Mouse (Mus musculus) heart, postnatal 14 days (tissue): Measurements from ENCODE around the gene Hand1. TPM values are rescaled to one million over a fixed set of nuclear protein-coding genes. Genes with fewer than 3 reads are reported as not detected.
A peak's percentile ranks its signal among the peaks of the same experiment; 100 is the strongest.
"Not testable (repeated sequence)": the region's sequence is repeated elsewhere in the genome, so short reads cannot be mapped to it uniquely, and the experiment has no call there.

ENCODE experiments used
- DNase-seq, 2 experiments: peaks; one replicate each; pipeline ENCODE4 v3.0.0; 2021 to 2022
- intact Hi-C: fragments of 180-260 bp; cut with DNase I; formaldehyde crosslinking; loops from one replicate; pipeline ENCODE4 v1.15.1; 2025
- total RNA-seq, 2 experiments: library from RNA; stranded (reverse); gene quantifications; 2 replicates each; pipeline ENCODE4 v1.2.3; 2021

Hand1 gene
- total RNA-seq, 2 experiments from 2014 or later, result not detected

DNA sequence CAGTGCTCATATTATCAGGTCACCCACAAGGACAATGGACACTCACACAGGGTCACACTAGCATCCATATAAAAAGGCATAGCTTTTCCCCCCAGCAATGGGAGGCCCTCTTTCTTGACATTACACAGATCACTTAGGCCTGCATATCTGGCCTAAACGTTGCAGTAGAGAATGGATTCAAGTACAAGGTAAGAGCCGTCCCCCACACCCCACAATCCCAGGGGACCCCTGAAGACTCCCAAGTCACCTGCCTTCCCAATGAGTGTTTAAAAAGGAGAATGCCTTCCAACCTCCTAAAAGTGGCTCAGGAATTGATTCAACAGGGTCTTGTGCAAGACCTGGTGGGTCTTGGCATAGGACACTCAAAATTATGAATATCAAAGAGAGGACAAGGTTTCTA is 2.7 kb upstream of the Hand1 start:
- intact Hi-C loops, result no loop called here
- DNase-seq, result no peak

DNA sequence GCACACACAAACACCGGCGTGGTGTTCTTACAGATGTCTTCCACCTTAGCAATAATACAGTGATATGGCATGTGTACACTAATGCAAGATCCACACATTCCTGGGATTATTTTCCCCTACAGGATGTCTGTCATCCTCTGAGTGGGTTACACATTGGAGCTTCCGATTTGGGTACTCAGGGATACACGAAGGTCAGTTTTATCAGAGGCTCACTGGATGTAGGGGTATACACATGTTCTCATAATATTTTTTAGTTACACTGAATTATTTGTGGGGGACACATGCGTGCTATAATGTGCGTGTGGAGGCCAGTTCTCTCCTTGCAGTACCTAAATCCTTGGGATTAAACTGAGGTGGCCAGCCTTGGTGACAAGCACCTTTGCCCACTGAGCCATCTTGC is 1.4 kb upstream of the Hand1 start:
- intact Hi-C loops, result no loop called here
- DNase-seq, result no peak

DNA sequence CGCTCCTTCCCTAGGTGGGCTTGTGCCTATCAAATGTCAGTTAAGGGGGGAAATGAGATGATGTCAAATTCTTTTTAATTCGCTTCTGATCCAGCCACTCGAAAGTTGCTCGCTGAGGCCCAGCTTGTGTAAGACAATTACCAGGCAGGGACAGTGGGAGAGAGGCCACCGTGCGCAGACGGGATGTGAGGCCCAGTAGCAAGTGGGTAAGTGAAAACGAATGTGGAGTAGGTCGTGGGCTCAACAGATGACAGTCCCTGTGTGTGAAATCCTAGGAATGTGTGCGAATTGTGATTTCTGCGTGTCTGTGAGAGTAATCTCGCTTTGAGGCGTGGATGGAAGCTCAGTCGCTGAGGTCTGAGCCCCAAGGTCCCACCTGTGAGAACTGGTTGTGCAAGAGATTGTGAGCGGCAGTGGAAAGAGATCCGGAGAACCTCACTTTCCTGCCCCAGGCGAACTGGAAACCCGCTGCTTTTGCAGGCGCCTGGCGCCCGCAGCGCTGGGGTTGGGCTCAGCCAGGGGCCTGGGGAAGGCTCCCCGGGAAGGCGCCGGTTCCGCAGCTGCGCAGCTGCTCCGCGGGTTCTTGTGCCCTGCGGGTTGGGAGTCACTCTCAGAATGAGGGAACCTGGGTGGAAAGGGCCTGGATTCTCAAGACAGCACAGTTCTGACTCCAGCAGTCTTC is 819 bp upstream of the Hand1 start:
- no peak for DNase-seq
- intact Hi-C loops, result no loop called here

DNA sequence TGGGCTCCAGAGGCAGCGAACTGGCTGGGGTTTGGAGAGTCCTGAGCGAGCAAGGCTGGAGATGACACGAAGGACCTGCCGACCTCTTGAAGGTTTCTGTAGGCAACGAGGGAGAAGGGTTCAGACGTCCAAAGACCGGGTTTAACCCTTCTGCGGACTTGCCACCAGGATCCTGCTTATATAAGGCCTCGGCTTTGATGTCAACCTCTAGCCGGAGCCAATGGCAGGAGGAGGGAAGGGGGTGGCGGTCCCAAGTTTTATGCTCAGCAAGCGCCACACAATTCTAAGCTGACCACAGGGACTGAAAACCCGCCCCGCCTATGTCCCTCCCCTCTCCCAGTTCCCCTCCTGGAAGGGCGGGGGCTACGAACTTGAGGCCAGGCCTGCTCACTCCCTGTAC is 757 bp downstream of the Hand1 start:
- intact Hi-C loops, result no loop called here
- DNase-seq, result no peak

DNA sequence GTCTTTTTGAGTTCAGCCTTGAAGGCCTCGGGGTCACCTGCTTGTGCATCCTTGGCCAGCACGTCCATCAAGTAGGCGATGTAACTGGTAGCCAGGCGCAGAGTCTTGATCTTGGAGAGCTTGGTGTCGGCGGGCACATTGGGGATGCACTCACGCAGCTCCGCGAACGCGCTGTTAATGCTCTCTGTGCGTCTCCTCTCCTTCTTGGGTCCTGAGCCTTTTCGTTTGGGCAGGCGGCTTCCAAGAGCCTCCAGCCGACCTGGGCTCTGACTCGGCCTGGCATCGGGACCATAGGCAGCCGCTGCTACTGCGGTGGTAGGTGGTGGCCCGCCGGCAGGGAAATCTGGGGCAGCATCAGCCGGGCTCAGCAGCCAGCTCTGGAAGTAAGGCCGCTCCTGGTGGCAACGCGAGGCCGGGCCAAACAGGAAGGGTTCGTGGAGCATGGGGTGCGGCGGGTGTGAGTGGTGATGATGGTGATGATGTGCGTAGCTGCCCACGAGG is 1.3 kb downstream of the Hand1 start:
- intact Hi-C loops, result no loop called here
- DNase-seq, result no peak

DNA sequence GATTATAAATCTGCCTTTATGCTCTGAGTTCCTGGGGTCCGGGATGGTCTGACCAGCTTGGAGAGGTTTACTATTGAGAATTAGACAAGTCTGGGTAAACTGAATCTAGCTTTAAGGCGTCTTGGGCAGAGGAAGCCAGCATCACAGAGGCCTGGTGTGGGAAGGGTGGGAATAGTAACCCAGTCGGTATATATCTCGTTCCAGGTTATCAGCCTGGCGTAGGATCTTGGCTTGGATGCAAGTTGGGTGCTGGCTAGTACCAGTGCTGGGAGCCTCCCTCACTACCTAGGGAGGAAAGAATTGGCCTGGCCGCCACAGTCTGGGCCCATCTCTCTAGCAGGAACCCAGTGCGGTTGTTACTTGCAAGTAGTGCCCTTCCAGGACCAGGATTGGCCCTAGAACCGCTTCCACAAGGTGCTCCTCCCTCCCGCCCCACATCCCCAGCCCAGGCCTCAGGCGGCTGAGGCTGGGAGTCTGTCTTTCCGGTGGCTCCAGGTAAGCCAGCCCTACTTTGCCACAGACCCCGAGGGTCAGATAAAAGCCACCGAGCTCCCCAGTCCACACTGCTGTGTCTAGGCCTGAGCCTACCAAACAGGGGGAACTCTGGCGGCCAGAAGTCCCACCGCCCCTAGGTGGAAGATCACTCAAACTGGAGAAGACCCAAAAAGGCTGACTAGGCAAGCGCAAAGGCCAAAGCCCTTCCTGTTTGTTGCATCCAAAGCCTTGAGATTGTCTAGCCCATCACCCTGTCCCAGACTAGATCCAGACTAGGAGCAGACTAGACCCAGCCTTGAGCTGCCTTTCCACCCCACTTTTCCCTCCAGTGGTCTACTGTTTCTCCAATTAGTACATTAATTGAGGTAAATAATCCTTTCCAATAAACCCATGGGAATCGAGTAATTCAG is 2.5 kb downstream of the Hand1 start:
- DNase-seq, result no peak
- intact Hi-C loops, result no loop called here

DNA sequence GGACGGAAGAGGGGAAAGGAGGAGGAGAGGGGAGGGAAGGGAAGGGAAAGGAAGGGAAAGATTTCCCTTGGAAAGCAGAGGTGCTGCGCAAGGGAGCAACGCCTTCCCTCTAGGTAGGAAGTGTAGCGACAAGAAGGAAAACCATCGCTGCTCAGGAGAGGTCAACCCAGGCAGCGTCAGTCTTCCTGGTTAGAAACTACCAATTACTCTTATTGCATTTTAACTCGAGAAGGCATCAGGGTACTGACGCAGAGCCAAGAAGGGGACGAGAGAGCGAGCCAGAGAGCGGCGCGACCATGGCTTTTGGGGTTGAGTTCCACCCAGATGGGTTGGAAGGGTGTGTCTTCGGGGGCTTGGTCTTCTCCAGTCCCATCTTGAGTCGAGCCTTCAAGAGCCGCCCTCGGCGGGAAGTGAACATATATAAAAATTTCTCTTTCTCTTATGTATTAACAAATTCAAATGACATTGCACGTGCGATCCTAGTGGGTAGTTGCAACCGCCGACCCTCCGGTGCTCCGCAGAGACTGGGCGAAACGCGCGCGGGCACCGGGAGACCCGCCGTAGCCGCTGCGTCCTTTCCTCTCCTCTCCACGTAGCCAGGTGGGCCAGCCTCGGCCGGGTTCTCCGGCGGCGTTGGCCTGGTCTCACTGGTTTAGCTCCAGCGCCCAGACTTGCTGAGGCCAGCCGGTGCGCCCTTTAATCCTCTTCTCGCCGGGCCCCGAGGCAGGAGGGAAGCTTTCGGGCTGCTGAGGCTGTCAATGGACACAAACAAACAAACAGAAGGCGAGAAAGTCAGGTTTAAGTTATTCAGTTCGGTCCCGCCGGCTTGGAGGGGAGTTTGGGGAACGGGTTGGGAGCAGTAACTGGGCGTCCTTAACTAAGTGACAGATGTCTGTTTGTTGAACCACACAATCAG is 3.4 kb downstream of the Hand1 start:
- no peak for DNase-seq
- intact Hi-C loops, result no loop called here

DNA sequence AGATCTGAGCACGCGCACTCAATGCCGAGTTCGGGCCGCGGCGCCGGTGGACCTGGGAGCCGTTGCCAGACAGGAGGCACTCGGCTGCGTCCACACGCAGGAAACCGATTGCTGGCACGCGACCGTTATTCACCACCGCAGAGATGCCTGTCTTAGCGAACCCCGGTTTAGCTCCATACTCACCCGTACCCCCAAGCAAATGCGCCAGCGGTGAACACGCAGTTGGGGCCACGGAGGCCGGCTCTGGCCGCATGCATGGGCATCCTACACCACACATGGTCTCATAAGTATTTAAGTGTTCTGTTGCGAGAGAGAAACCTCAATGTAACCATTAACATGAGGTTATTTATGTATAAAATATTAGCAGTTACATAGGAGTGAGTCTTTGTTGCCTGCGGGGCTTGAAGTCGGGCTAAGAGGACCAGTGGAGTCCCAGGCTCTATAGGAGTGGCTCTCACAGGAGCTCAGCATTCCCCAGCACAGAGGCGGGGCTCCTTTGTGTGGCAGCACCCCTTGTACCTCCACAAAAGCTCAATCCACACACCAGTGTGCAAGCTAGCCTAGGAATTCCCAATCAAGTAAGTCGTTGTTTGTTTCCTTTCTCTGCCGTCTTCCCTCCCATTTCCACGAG is 4.6 kb downstream of the Hand1 start:
- intact Hi-C loops, result no loop called here
- peak; percentile 16 to 25 for DNase-seq

DNA sequence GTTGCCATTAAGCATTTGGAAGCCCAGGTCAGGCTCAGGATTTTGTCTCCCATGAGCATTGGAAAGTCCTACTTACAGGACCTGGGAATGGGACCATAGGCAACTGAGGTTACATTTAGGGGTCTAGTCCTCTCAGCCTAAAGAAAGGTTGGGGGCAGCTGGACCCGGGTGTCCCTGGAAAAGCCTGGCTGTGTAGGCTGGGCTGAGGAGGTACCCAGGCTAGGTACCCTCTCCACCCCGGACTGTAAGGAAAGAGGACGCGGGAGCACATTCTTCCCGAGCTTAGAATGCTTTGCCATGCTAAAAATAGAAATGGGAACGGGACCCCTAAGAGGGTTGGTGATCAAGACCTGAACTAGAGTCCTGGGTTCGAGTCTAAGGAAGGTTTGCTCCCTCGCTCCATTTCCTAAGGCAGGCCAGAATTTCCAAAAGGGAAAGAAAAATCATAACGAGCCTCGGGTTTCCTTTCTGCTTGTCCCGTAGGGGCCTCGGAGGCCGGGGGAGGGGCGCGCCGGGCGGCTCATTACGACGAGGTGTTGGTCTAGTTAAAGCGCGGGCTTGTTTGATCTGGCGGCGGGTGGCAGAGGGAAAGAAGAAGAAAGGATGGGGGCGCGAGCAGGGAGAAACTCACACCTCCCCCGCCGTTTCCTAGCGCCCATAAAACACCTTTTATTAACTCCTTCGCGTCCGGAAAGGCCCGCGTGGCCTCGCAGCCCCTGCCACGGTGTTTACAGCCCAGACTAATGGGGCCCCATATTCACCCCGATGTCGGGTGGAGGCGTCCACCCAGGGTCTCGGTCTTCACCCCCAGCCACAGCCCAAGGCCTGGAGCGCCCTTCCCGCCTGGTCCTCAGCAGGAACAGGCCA is 5.3 kb downstream of the Hand1 start:
- DNase-seq, result peak in 1 of 2 experiments; percentile 32
- intact Hi-C loops, result no loop called here

DNA sequence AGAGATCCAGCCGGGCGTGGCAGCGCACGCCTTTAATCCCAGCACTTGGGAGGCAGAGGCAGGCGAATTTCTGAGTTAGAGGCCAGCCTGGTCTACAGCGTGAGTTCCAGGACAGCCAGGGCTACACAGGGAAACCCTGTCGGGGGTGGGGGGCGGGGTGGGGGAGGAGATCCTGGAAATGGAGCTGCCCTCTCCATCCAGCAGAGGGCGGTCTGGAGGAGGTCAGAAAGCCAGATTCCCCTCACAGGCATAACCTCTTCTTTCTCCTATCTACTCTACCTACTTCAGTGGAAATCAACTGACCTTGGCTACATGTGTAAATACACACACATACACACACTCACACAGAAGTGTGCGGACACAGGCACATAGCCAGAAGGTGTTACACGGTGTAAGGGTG is 7.4 kb downstream of the Hand1 start:
- DNase-seq, intact Hi-C loops: not testable (repeated sequence)

DNA sequence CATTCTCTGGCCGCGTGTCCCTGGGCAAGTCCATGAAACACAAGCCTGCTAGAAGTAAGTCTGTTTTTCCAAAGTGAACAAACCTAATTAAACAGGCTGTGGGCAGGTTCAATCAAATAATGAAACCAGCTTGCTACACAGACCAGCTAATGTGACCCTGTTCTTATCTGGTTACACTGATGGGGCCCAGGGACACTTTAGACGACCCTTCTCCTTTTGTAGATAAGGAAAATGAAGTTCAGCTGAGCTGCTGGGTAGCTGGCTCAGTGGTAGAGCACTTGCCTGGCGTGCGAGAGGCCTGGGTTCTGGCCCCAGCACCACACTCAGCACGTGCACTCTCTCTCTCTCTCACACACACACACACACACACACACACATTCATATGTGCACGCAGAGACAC is 8.9 kb downstream of the Hand1 start:
- intact Hi-C loops, result no loop called here
- DNase-seq, result no peak

DNA sequence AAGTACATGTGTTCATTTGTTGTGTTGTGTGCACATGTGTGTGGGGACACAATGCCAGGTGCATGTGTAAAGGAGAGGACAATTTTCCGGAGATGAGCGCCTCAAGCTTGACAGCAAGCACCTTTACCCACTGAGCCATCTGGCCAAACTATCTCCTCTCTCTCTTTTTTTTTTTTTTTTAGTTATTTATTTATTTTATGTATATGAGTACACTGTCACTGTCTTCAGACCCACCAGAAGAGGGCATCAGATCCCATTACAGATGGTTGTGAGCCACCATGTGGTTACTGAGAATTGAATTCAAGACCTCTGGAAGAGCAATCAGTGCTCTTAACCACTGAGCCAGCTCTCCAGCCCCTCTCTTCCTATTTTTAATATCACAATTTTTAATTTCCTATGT is 9.5 kb downstream of the Hand1 start:
- intact Hi-C loops, DNase-seq: not testable (repeated sequence)

DNA sequence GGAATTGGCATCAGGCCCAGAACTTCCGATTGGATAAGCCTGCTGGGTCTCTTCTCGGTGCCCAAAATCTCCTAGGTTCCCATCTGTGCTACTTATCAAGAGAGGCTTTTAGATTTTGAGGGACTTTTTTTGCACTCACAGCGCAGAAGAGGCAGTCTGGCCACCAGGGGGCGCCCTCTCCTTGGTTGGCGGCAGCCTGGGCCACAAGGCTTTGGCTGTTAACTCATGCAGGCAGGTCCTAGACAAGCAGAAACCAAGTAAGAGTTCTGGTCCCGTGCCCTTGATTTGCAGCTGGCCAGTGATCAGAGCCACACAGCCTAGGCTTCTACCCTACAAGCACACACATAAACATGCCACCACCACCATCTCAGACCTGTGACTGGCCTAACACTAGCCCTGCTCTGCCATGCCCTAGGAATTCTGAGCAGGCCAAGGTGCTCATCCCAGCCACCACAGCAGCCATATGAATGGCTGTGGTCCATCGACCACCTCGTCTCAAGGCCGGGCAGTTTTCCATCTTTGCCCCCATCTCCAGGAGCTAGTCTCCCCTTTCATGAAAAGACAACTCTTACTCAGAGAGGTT is 12.5 kb downstream of the Hand1 start:
- intact Hi-C loops, result loop anchor here (1.0 to 2.0 kb wide), 2 partner anchors 69 to 114 kb away; no protein-coding TSS in a partner anchor
- peak; percentile 86 to 93 for DNase-seq

DNA sequence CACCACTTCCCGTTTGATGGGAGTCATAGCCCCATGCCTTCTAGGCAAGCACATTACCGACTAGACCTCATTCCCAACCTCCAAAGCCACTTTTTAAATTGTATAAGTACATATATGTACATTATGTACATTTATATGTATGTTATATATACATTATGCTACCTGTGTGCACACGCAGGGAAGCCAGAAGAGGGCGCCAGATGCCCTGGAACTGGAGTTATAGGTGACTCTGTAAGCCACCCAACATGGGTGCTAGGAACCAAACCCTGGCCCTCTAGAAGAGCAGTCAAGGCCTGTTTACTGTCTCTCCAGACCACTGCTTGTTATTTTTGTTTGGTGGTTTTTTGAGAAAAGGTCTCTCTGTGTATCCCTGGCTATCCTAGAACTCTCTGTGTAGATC is 14.4 kb downstream of the Hand1 start:
- DNase-seq, result no peak
- intact Hi-C loops, result no loop called here

DNA sequence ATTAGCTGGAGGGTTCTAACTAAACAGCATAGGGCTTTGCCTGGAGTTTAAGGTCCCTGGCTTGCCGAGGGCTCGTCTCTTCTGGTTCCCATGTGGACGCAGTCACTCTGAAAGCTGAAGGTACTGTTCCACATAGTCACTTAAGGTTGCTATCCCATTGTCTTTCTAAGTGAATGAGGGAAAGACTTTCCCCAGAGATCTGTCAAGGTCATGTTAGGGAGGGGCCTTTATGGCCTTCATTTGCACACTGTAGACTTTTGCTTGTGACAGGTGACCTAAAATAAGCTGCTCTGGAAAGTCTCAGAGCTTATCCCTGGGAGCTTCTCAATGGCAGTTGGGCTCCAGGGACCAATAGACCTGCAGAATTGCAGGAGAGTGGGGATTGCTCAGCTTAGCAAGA is 19.0 kb downstream of the Hand1 start:
- DNase-seq, result no peak
- intact Hi-C loops, result no loop called here

DNA sequence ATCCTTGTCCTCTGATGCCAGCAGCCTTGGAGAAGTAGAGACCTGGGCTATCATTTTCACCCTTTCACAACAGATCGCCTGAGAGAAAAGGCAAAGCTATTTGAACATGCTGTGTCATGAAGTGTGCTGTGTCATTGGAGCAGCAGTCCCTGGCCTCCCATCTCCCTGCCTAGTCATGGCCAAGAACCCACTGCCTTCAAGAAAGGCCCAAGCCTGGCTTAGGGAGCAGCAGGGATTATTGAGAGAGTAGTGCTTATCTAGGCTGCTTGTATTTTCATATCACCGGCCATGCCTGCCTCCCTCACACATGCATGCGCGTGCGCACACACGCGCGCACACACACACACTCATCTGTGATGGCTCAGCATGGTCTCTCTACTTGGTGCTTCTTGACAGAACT is 20.4 kb downstream of the Hand1 start:
- no peak for DNase-seq
- intact Hi-C loops, result no loop called here

DNA sequence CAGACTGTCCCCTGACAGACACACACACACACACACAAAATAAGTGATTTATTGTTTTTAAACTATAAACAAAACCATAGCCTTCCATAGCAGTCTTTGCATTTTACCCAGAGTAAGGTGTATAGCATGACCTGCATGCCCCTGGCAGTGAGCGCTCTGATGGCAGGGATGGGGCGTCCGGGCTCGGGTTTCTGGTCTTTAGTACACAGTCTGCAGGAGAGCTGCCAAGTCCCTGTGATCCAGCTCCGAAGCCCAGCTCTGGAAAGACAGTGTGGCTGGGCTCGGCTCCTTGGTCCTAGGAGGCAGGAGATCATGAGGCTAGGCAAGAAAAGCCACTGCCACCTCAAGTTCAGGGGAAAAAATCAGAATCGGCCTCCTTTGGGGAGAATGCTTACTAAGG is 21.6 kb downstream of the Hand1 start:
- intact Hi-C loops, result no loop called here
- DNase-seq, result no peak

DNA sequence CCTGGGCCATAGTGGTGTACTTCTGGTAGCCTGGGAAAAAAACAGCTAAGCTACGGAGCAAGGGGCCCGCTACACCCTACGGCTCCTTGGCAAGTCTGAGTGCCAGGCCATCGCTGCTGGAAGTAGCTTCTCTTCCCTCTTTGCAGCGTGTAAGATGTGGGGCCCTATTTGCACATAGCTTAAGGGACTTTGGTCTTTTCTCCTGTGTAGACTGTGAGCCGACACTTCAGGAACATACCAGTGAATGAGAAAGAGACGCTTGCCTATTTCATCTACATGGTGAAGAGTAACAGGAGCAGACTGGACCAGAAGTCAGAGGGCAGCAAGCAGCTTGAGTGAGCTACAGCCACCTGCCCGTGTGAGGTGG is 22.9 kb downstream of the Hand1 start:
- intact Hi-C loops, result no loop called here
- DNase-seq, result no peak
